Mouse (Mus musculus): Measurements from ENCODE around the gene Tcf7l1.

DNA sequence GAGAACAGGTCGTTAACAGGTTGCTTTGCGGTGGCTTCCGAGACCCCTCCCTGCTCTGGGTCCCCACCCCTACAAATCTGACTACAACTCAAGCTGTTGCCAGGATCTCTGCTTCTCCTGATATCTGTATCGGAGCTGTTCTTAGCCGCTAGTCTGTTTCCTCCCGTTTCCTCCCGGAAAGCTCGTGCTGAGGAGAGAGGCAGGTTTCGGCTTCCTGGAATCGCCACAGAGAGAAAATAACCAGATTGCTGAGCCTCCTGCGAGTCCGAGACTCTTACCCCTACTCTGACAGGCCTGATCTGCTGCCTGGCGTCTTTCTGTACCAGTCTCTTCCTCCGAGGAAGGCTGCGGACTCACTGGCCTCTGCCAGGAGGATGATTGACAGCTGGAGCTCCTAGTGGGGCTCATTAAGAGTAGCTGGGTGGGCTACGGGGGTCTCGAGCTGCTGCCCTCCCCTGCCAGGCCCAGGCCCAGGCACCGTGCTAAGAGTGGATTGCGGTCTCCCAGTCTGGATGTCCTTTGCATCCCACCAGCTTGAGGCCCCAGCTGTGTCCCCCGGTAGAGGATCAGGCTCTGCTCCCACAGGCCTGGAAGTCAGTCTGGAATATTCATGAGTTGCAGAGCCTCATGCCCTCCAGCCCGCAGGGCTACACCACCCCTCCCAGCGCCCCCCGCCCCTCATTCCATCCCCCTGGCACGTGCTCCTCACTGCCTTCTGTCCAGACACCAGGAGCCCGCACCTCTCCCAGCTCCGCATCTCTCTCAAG lies 36.1 kb upstream of the Tcf7l1 start:
- no peak for TF ChIP-seq ZC3H11A (IDR thresholded peaks at IDR 0.05; ENCODE audit: borderline replicate concordance, low read depth, low read length)
- TF ChIP-seq CHD2 (IDR thresholded peaks at IDR 0.05; ENCODE audit: low read depth, low read length): no peak
- no peak for TF ChIP-seq MAFK (IDR thresholded peaks at IDR 0.05; ENCODE audit: insufficient read depth, low read depth, low read length)
